In the genomic region with DNA sequence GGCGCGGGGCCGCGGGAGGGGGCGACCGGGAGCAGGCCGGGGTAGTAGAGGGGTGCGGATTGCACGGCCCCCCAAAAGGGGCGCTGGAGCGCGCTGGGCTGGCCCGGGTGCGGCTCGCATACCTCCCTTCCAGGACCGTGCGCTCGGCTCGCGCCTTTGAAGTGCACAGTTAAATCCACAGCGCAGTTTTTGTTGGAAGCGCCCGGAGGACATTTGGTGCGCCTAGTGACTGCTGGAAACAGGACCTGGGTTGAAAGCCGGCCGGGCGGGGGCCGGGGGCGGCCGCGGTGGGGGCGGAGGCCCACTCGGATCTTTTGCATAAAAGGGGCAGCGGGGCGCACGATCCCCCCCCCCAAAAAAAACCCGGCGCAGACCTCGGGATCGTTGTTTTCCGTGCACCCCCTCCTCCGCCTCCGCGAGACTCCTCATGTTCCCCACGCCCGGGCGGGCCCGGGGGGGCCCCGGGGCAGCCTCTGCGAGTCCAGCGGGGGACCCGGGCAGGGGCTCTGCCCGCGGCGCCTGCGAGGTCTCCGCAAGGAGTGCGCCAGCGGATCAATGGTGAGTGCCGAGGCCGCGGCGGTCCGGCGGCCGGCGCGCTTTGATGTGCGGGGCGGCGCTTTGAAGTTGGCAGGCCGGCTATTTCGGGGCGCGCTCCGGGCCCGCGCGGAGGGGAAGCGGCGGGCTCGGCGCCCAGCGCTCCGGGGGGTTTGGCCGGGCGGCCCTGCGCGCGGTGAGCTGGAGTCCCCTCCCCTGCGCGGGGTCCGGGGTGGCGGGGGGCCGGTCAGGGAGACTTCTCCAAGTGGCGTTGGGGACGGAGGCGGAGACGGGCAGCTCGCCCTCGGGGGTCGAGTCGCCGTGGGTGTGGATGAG, we compare ENCODE assay signal across 8 mouse cellular contexts. TPM values are rescaled to one million over a fixed set of nuclear protein-coding genes. Genes with fewer than 3 reads are reported as not detected.
A peak's percentile ranks its signal among the peaks of the same experiment; 100 is the strongest.
DNase-seq lines count a peak whose midpoint lies in the region; ATAC-seq and TF ChIP-seq lines count a peak whose summit lies in the region.

No protein-coding gene starts in this region.

- peak overlapping the region; percentile 42 for H3K4me3 ChIP-seq in bone marrow macrophage, adult 2 months (ENCODE audit: insufficient read depth, low read length)
- peak overlapping the region; percentile 88 for H3K4me3 ChIP-seq in embryonic facial prominence, embryonic 12.5 days
- H3K4me3 ChIP-seq in kidney, adult 2 months (ENCODE audit: insufficient read depth, low read depth, low read length): peak overlapping the region; percentile 72
- H3K4me3 ChIP-seq in limb, embryonic 12.5 days (replicated peaks): peak overlapping the region; percentile 92
- peak overlapping the region; percentile 80 for H3K4me3 ChIP-seq in midbrain, embryonic 12.5 days
- peak overlapping the region; percentile 76 for H3K4me3 ChIP-seq in small intestine, adult 2 months (ENCODE audit: low read depth, low read length)

- no peaks in the 10 kb centered on the region for H3K27me3 ChIP-seq in embryonic facial prominence, embryonic 12.5 days
- no peaks in the 10 kb centered on the region; the same call in 1 of the 2 replicates for H3K27me3 ChIP-seq in kidney, adult 2 months (replicated peaks; ENCODE audit: control insufficient read depth, insufficient read depth, low read length)
- H3K27me3 ChIP-seq in limb, embryonic 12.5 days: no peaks in the 10 kb centered on the region
- H3K27me3 ChIP-seq in midbrain, embryonic 12.5 days: no peaks in the 10 kb centered on the region
- no peaks in the 10 kb centered on the region for H3K27me3 ChIP-seq in small intestine, adult 2 months (ENCODE audit: control insufficient read depth, insufficient read depth, low read length)

- DNase-seq in heart, adult 8-10 months (ENCODE audit: low spot score): peak; percentile 82
- peak; percentile 87 for DNase-seq in kidney, adult 2 months

- TF ChIP-seq CTCF in bone marrow macrophage, adult 2 months (IDR thresholded peaks at IDR 0.05; ENCODE audit: low read depth, low read length): no peak
- TF ChIP-seq CTCF in kidney, adult 2 months (conservative IDR thresholded peaks at IDR 0.05; ENCODE audit: insufficient read depth, insufficient read length, low read depth, low read length): no peak
- TF ChIP-seq CTCF in small intestine, adult 2 months (IDR thresholded peaks at IDR 0.05; ENCODE audit: extremely low read depth, insufficient read length, insufficient replicate concordance, low read depth, low read length): no peak

- peak overlapping the region; percentile 93 for H3K9ac ChIP-seq in embryonic facial prominence, embryonic 12.5 days
- peak overlapping the region; percentile 95 for H3K9ac ChIP-seq in limb, embryonic 12.5 days (replicated peaks)
- peak overlapping the region; percentile 95 for H3K9ac ChIP-seq in midbrain, embryonic 12.5 days (replicated peaks)

- H3K27ac ChIP-seq in bone marrow macrophage, adult 2 months (ENCODE audit: insufficient read depth, low read depth, low read length): no peak overlapping the region
- H3K27ac ChIP-seq in embryonic facial prominence, embryonic 12.5 days: peak overlapping the region; percentile 100
- peak overlapping the region; percentile 53; the same call in 1 of the 2 replicates for H3K27ac ChIP-seq in kidney, adult 2 months (ENCODE audit: insufficient read depth, low read depth, low read length)
- peak overlapping the region; percentile 99 for H3K27ac ChIP-seq in limb, embryonic 12.5 days
- peak overlapping the region; percentile 100 for H3K27ac ChIP-seq in midbrain, embryonic 12.5 days (replicated peaks)
- H3K27ac ChIP-seq in small intestine, adult 2 months (ENCODE audit: insufficient read depth, low read depth, low read length): peak overlapping the region; percentile 82

- ATAC-seq in embryonic facial prominence, embryonic 12.5 days (ENCODE audit: insufficient number of reproducible peaks, insufficient read depth, low FRiP score, low TSS enrichment): peak; percentile 86
- peak; percentile 85 for ATAC-seq in limb, embryonic 12.5 days (ENCODE audit: insufficient number of reproducible peaks, insufficient read depth, low FRiP score, low TSS enrichment, low read depth)
- peak; percentile 84 for ATAC-seq in midbrain, embryonic 12.5 days (ENCODE audit: low FRiP score, low read depth)
- no peak for ATAC-seq in erythroid progenitor cell, adult 5-6 weeks (replicated peaks; ENCODE audit: low FRiP score, poor library complexity, severe bottlenecking)

- under 1% methylated on average over 81 of the region's 104 CpGs for WGBS in embryonic facial prominence, embryonic 12.5 days
- under 1% methylated on average over 102 of the region's 104 CpGs for WGBS in kidney, adult 2 months
- WGBS in limb, embryonic 12.5 days: under 1% methylated on average over 98 of the region's 104 CpGs
- under 1% methylated on average over 93 of the region's 104 CpGs for WGBS in midbrain, embryonic 12.5 days
- 2% methylated on average over 104 of the region's 104 CpGs for WGBS in small intestine, adult 2 months

- H3K36me3 ChIP-seq in embryonic facial prominence, embryonic 12.5 days: no peaks in the 10 kb centered on the region
- no peaks in the 10 kb centered on the region for H3K36me3 ChIP-seq in kidney, adult 2 months (ENCODE audit: control insufficient read depth, insufficient read depth, low read length)
- H3K36me3 ChIP-seq in limb, embryonic 12.5 days: peaks cover 9% of the 10 kb centered on the region; the same call in 1 of the 2 replicates
- peaks cover 3% of the 10 kb centered on the region; the same call in 1 of the 2 replicates for H3K36me3 ChIP-seq in midbrain, embryonic 12.5 days
- peaks cover 8% of the 10 kb centered on the region; the same call in 1 of the 2 replicates for H3K36me3 ChIP-seq in small intestine, adult 2 months (ENCODE audit: control insufficient read depth, insufficient read depth, low read length)

- H3K4me2 ChIP-seq in embryonic facial prominence, embryonic 12.5 days (replicated peaks): peak overlapping the region; percentile 84
- H3K4me2 ChIP-seq in limb, embryonic 12.5 days: peak overlapping the region; percentile 88
- H3K4me2 ChIP-seq in midbrain, embryonic 12.5 days (replicated peaks): peak overlapping the region; percentile 83

- no peak for TF ChIP-seq POLR2A in bone marrow macrophage, adult 2 months (IDR thresholded peaks at IDR 0.05; ENCODE audit: borderline replicate concordance, low read depth, low read length)
- TF ChIP-seq POLR2A in kidney, adult 2 months (IDR thresholded peaks at IDR 0.05; ENCODE audit: low read depth, low read length): no peak
- no peak; the same call in 1 of the 2 replicates for TF ChIP-seq POLR2A in small intestine, adult 2 months (IDR thresholded peaks at IDR 0.05; ENCODE audit: low read depth, low read length)

- no peaks in the 10 kb centered on the region for H3K4me1 ChIP-seq in bone marrow macrophage, adult 2 months (ENCODE audit: control insufficient read depth, insufficient read depth, low read length)
- H3K4me1 ChIP-seq in embryonic facial prominence, embryonic 12.5 days: peaks cover 46% of the 10 kb centered on the region
- no peaks in the 10 kb centered on the region for H3K4me1 ChIP-seq in kidney, adult 2 months (ENCODE audit: control insufficient read depth, insufficient read depth, low read length)
- H3K4me1 ChIP-seq in limb, embryonic 12.5 days (replicated peaks): peaks cover 54% of the 10 kb centered on the region
- peaks cover 60% of the 10 kb centered on the region for H3K4me1 ChIP-seq in midbrain, embryonic 12.5 days
- peaks cover 10% of the 10 kb centered on the region for H3K4me1 ChIP-seq in small intestine, adult 2 months (ENCODE audit: control insufficient read depth, insufficient read depth, insufficient read length, low read length)

- H3K9me3 ChIP-seq in embryonic facial prominence, embryonic 12.5 days: no peaks in the 10 kb centered on the region
- H3K9me3 ChIP-seq in limb, embryonic 12.5 days: peaks cover 6% of the 10 kb centered on the region; the same call in 1 of the 2 replicates
- peaks cover 5% of the 10 kb centered on the region; the same call in 1 of the 2 replicates for H3K9me3 ChIP-seq in midbrain, embryonic 12.5 days

RNA-seq across cellular contexts. Expression of a gene that starts 0.7 kb away (rescaled TPM):
- not detected in 2 replicates for polyA plus RNA-seq in bone marrow macrophage, adult 2 months (2012; ENCODE audit: insufficient read depth, insufficient read length, missing spikeins)
- polyA plus RNA-seq in embryonic facial prominence, embryonic 12.5 days (2016; fragmentation: Nextera tagmentation; extraction: Ambion mirVana): 15.1 and 17.5 TPM in 2 replicates
- 1 to 10 TPM; 3.7 to 7.3 (median 4.8) TPM for total RNA-seq in heart, adult 8-10 months (2022)
- polyA plus RNA-seq in kidney, adult 2 months (2012; rRNA removed): 2.7 and 3.1 TPM in 2 replicates
- polyA plus RNA-seq in limb, embryonic 12.5 days (2016; fragmentation: Nextera tagmentation; extraction: Ambion mirVana): 19.6 and 20.2 TPM in 2 replicates
- polyA plus RNA-seq in midbrain, embryonic 12.5 days (2016; fragmentation: Nextera tagmentation; extraction: Ambion mirVana): 19.8 and 28.1 TPM in 2 replicates
- 12.0 and 48.5 TPM in 2 replicates for polyA plus RNA-seq in small intestine, adult 2 months (2012; rRNA removed)
- total RNA-seq in erythroid progenitor cell, adult 5-6 weeks (2015; ENCODE audit: low replicate concordance): 0.72 and 2.9 TPM in 2 replicates
- 0.77 TPM in 1 of 2 replicates, not detected in the other for total RNA-seq in erythroid progenitor cell, adult 5-6 weeks (2017; ENCODE audit: low replicate concordance)

Comparison
In these comparisons a context has a peak if more than half of its experiments do, and no peak if none do; other contexts are left out.
1. H3K4me3 ChIP-seq: peak in every context shown above with its lines; median percentile 92 in limb, embryonic 12.5 days; 88 in embryonic facial prominence, embryonic 12.5 days; 80 in midbrain, embryonic 12.5 days; 76 in small intestine, adult 2 months; 72 in kidney, adult 2 months; 42 in bone marrow macrophage, adult 2 months.